Mouse (Mus musculus) lung, embryonic 16.5 days (tissue): Measurements from ENCODE around the gene Kcnj11. TPM values are rescaled to one million over a fixed set of nuclear protein-coding genes. Genes with fewer than 3 reads are reported as not detected.

Experiments
- ATAC-seq: fragments of 200-750 bp; cut with Nextera tagmentation; 2 replicates; pipeline ENCODE4 v1.8.0; 2017; ENCODE audit warnings: low read depth, mild to moderate bottlenecking, moderate library complexity
- H3K27ac ChIP-seq: fragments of 300-500 bp; sonication (generic); 2 replicates; pipeline ENCODE4 v1.5.1; 2014; ENCODE audit warnings: mild to moderate bottlenecking, control low read depth, low read length
- H3K27me3 ChIP-seq: fragments of 300-500 bp; sonication (generic); 2 replicates; pipeline ENCODE4 v1.6.1; 2014; ENCODE audit warnings: low read depth, low read length, mixed read lengths; ENCODE audit not compliant: control insufficient read depth, insufficient read depth
- H3K36me3 ChIP-seq: fragments of 300-500 bp; sonication (generic); 2 replicates; pipeline ENCODE4 v1.6.1; 2014; ENCODE audit warnings: low read length; ENCODE audit not compliant: control insufficient read depth, insufficient read depth
- H3K4me1 ChIP-seq: fragments of 300-500 bp; sonication (generic); replicated peaks from 2 replicates; pipeline ENCODE4 v1.6.1; 2014; ENCODE audit warnings: low read length, mixed read lengths; ENCODE audit not compliant: control insufficient read depth, insufficient read depth
- H3K4me2 ChIP-seq: fragments of 300-500 bp; sonication (generic); 2 replicates; pipeline ENCODE4 v1.6.1; 2014; ENCODE audit warnings: low read depth, low read length, control low read depth
- H3K4me3 ChIP-seq: fragments of 300-500 bp; sonication (generic); 2 replicates; pipeline ENCODE4 v1.5.1; 2014; ENCODE audit warnings: mild to moderate bottlenecking, low read length, control low read depth
- H3K9ac ChIP-seq: fragments of 300-500 bp; sonication (generic); 2 replicates; pipeline ENCODE4 v1.6.1; 2014; ENCODE audit warnings: low read length, control low read depth
- H3K9me3 ChIP-seq: fragments of 300-500 bp; sonication (generic); 2 replicates; pipeline ENCODE4 v1.6.1; 2016; ENCODE audit warnings: low read length; ENCODE audit not compliant: control insufficient read depth
- WGBS: fragments of 180-500 bp; shearing (Covaris S2); extraction: QIAGEN DNeasy Blood & Tissue Kit; methylation state at CpG from one replicate; pipeline ENCODE4 v1.1.7; 2014; 5-methylcytosine and 5-hydroxymethylcytosine counted together
- polyA plus RNA-seq: library from polyadenylated mRNA; unstranded; fragments of >200 nt; fragmentation: Nextera tagmentation; extraction: Ambion mirVana; gene quantifications from 2 replicates; pipeline ENCODE4 v1.2.1, GENCODE M21; 2015

The Kcnj11 gene
- polyA plus RNA-seq, 1 experiment from 2014 or later, result 0.59 TPM

- Histone ChIP-seq H3K4me2 (no peak overlapping the region), H3K27ac (no peak overlapping the region), H3K4me3 (no peak overlapping the region), H3K9me3 (no peaks in the 10 kb centered on the region), H3K4me1 (no peaks in the 10 kb centered on the region; the same call in none of the 2 replicates), H3K9ac (no peak overlapping the region), H3K27me3 (peaks cover 3% of the 10 kb centered on the region; the same call in 1 of the 2 replicates), H3K36me3 (no peaks in the 10 kb centered on the region)
- 71% methylated on average over 6 of the region's 6 CpGs for WGBS
- no peak for ATAC-seq
Observed at GRCm38 (mm10) chr7:46111938-46112337, 11.4 kb upstream of the Kcnj11 start.

- 68% methylated on average over 15 of the region's 15 CpGs for WGBS
- Histone ChIP-seq H3K27ac (no peak overlapping the region), H3K9me3 (no peaks in the 10 kb centered on the region)
Observed at GRCm38 (mm10) chr7:46111212-46111817, 10.8 kb upstream of the Kcnj11 start.

GRCm38 (mm10) chr7:46110079-46110478 lies 9.5 kb upstream of the Kcnj11 start:
- Histone ChIP-seq H3K4me2 (no peak overlapping the region), H3K27ac (no peak overlapping the region), H3K27me3 (peaks cover 3% of the 10 kb centered on the region; the same call in 1 of the 2 replicates), H3K9ac (no peak overlapping the region), H3K4me3 (no peak overlapping the region), H3K9me3 (no peaks in the 10 kb centered on the region), H3K36me3 (no peaks in the 10 kb centered on the region), H3K4me1 (no peaks in the 10 kb centered on the region)
- 63% methylated on average over 3 of the region's 3 CpGs for WGBS
- ATAC-seq, result no peak

More at GRCm38 (mm10) chr7:46111212-46111817, 10.8 kb upstream of the Kcnj11 start:
- Histone ChIP-seq H3K27me3 (peaks cover 3% of the 10 kb centered on the region; the same call in 1 of the 2 replicates), H3K4me3 (no peak overlapping the region), H3K9ac (no peak overlapping the region), H3K4me2 (no peak overlapping the region), H3K4me1 (no peaks in the 10 kb centered on the region; the same call in none of the 2 replicates), H3K36me3 (no peaks in the 10 kb centered on the region)
- no peak for ATAC-seq

- no peak overlapping the region for H3K27ac ChIP-seq
- 84% methylated on average over 7 of the region's 7 CpGs for WGBS
- H3K9me3 ChIP-seq, result no peaks in the 10 kb centered on the region
- H3K36me3 ChIP-seq, result no peaks in the 10 kb centered on the region
- H3K4me2 ChIP-seq, result no peak overlapping the region
- H3K9ac ChIP-seq, result no peak overlapping the region
- H3K27me3 ChIP-seq, result peaks cover 5% of the 10 kb centered on the region
- no peaks in the 10 kb centered on the region; the same call in 1 of the 2 replicates for H3K4me1 ChIP-seq
- no peak overlapping the region for H3K4me3 ChIP-seq
- no peak for ATAC-seq
Observed at GRCm38 (mm10) chr7:46105484-46105883, 4.9 kb upstream of the Kcnj11 start.

GRCm38 (mm10) chr7:46104256-46104915 lies 3.8 kb upstream of the Kcnj11 start:
- H3K4me2 ChIP-seq, result no peak overlapping the region
- H3K27ac ChIP-seq, result no peak overlapping the region
- H3K36me3 ChIP-seq, result no peaks in the 10 kb centered on the region
- ATAC-seq, result no peak
- H3K27me3 ChIP-seq, result peaks cover 13% of the 10 kb centered on the region
- H3K4me3 ChIP-seq, result no peak overlapping the region
- no peak overlapping the region for H3K9ac ChIP-seq
- whole genome bisulfite sequencing, result 73% methylated on average over 27 of the region's 27 CpGs
- no peaks in the 10 kb centered on the region for H3K9me3 ChIP-seq
- H3K4me1 ChIP-seq, result no peaks in the 10 kb centered on the region; the same call in 1 of the 2 replicates

- H3K36me3 ChIP-seq, result no peaks in the 10 kb centered on the region
- no peak overlapping the region for H3K9ac ChIP-seq
- no peak overlapping the region for H3K4me3 ChIP-seq
- no peaks in the 10 kb centered on the region for H3K9me3 ChIP-seq
- no peak overlapping the region for H3K27ac ChIP-seq
- H3K4me2 ChIP-seq, result no peak overlapping the region
- ATAC-seq, result no peak
- WGBS, result 68% methylated on average over 8 of the region's 8 CpGs
- H3K4me1 ChIP-seq, result no peaks in the 10 kb centered on the region; the same call in 1 of the 2 replicates
- H3K27me3 ChIP-seq, result peaks cover 13% of the 10 kb centered on the region
Observed at GRCm38 (mm10) chr7:46103771-46104170, 3.2 kb upstream of the Kcnj11 start.

- no peaks in the 10 kb centered on the region; the same call in 1 of the 2 replicates for H3K4me1 ChIP-seq
- no peak overlapping the region for H3K4me3 ChIP-seq
- H3K9ac ChIP-seq, result no peak overlapping the region
- no peak overlapping the region for H3K27ac ChIP-seq
- no peaks in the 10 kb centered on the region for H3K36me3 ChIP-seq
- H3K27me3 ChIP-seq, result peaks cover 13% of the 10 kb centered on the region
- no peak for ATAC-seq
- H3K9me3 ChIP-seq, result no peaks in the 10 kb centered on the region
- 67% methylated on average over 8 of the region's 8 CpGs for WGBS
- H3K4me2 ChIP-seq, result no peak overlapping the region
Observed at GRCm38 (mm10) chr7:46103075-46103591, 2.6 kb upstream of the Kcnj11 start.

- Histone ChIP-seq H3K4me3 (no peak overlapping the region), H3K36me3 (no peaks in the 10 kb centered on the region), H3K27me3 (peaks cover 22% of the 10 kb centered on the region), H3K4me2 (no peak overlapping the region), H3K9ac (no peak overlapping the region), H3K27ac (no peak overlapping the region), H3K4me1 (no peaks in the 10 kb centered on the region; the same call in 1 of the 2 replicates), H3K9me3 (no peaks in the 10 kb centered on the region)
- 77% methylated on average over 13 of the region's 13 CpGs for WGBS
- ATAC-seq, result no peak
Observed at GRCm38 (mm10) chr7:46099682-46100081, 882 bp downstream of the Kcnj11 start.

GRCm38 (mm10) chr7:46098919-46099286 lies 1.7 kb downstream of the Kcnj11 start:
- Histone ChIP-seq H3K36me3 (no peaks in the 10 kb centered on the region), H3K27me3 (peaks cover 22% of the 10 kb centered on the region), H3K4me1 (no peaks in the 10 kb centered on the region; the same call in 1 of the 2 replicates), H3K9ac (no peak overlapping the region), H3K9me3 (no peaks in the 10 kb centered on the region), H3K4me2 (no peak overlapping the region), H3K4me3 (no peak overlapping the region), H3K27ac (no peak overlapping the region)
- no peak for ATAC-seq
- WGBS, result 92% methylated on average over 19 of the region's 19 CpGs
